Mouse (Mus musculus) liver, adult (tissue): Measurements from ENCODE around the gene Flvcr1.

ENCODE experiments used
- GATA4 ChIP-seq: IDR thresholded peaks from 2 replicates; pipeline ENCODE4 v1.6.1; 2014; ENCODE audit warnings: mild to moderate bottlenecking, low read length; ENCODE audit not compliant: insufficient replicate concordance

Gene Flvcr1

GRCm38 (mm10) chr1:190974191-190974590 is 51.8 kb downstream of the Flvcr1 start:
- no peak for TF ChIP-seq GATA4

GRCm38 (mm10) chr1:190972612-190973192 is 53.3 kb downstream of the Flvcr1 start:
- TF ChIP-seq GATA4: no peak

- TF ChIP-seq GATA4: no peak
Measured at GRCm38 (mm10) chr1:190971708-190972610, 54.0 kb downstream of the Flvcr1 start.

GRCm38 (mm10) chr1:190968010-190968409 is 57.9 kb downstream of the Flvcr1 start:
- no peak for TF ChIP-seq GATA4

- TF ChIP-seq GATA4: no peak
Measured at GRCm38 (mm10) chr1:190964992-190965780, 60.8 kb downstream of the Flvcr1 start.

GRCm38 (mm10) chr1:190962760-190963159 is 63.2 kb downstream of the Flvcr1 start:
- TF ChIP-seq GATA4: no peak

- TF ChIP-seq GATA4: no peak
Measured at GRCm38 (mm10) chr1:190958821-190959220, 67.1 kb downstream of the Flvcr1 start.
